Mouse (Mus musculus): ENCODE data around the gene Ghrl.

Gene Ghrl

GRCm38 (mm10) chr6:113668287-113669154, 51.2 kb downstream of the Ghrl start:
- no peak for DNase-seq (ENCODE audit: low spot score in 2 of 2)

DNA sequence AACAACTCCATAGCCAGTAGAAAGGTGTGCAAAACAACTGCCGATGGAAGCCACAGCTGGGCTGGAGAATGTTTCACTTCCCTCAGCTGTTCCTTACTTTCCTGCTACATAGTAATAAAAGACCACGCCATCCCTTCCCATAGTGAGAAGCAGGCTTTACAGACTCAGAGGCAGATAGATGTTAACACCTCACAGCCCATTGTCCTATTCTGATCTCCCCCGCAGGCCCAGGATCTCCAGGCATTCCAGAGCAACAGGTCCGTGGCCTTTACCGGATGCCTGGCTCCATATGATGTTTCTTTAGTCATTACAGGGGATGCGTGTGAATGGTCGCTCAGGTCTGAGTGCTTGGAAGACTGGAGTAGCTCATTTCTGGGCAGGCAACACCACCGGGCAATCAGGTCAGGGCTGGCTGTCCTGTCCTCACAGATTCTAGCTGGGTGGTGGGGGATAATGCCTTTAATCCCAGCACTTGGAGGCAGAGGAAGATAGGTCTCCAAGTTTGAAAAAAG, 52.0 kb downstream of the Ghrl start:
- DNase-seq (ENCODE audit: low spot score in 2 of 2) = no peak
